In the genomic region with DNA sequence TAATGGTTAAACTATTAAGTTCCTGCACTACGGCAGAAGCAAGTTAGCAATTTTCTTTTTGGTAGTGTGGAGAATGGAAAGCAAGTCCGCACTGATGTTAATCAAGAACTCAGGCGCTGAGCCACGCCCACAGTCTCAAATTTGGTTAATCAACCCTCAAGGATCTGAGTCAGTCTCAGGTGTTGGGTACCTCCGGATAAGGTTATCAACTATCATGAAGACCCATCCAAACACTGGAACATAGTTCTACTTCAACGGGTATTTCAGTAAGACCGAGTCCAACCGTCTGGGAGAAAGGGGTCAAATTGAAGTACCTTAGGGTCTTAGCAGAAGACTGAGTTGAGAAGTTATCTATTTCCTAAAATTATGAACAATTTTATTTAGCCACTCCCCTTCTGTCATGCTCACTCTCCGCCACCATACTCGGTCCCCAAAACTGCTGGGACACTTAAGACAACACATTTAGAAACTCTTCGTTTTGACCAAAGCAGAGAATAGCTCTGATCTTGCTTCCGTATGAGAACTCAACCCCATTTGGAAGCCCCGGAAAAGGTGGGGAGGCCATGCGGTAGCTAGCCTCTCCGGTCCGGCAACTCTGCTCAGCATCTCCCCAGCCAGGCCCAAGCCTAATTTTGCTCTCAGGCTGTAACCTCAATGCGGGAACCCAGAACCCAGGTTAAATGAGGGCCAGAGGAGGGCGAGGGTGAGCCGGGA, we compare ENCODE assay signal across 8 mouse cellular contexts. TPM values are rescaled to one million over a fixed set of nuclear protein-coding genes. Genes with fewer than 3 reads are reported as not detected.
DNase-seq lines count a peak whose midpoint lies in the region; ATAC-seq and TF ChIP-seq lines count a peak whose summit lies in the region.

No protein-coding gene starts in this region.

- H3K27ac ChIP-seq in MEL (ENCODE audit: control insufficient read depth, low read depth, low read length) = peak overlapping the region; percentile 84
- H3K27ac ChIP-seq in forebrain, embryonic 16.5 days (ENCODE audit: low read length) = peak overlapping the region; percentile 88
- H3K27ac ChIP-seq in midbrain, postnatal 0 days (ENCODE audit: low read depth, low read length) = peak overlapping the region; percentile 80

- ATAC-seq in forebrain, embryonic 16.5 days = peak; percentile 13; the same call in 1 of the 2 replicates
- 0 out of 2 replicates have a peak, but pooled peaks have one; percentile 36 for ATAC-seq in midbrain, postnatal 0 days (ENCODE audit: low FRiP score)

- peak overlapping the region; percentile 82 for H3K9ac ChIP-seq in MEL (ENCODE audit: control insufficient read depth, low read depth, low read length, poor library complexity, severe bottlenecking)
- peak overlapping the region; percentile 90 for H3K9ac ChIP-seq in forebrain, embryonic 16.5 days (replicated peaks; ENCODE audit: low read depth, low read length)
- peak overlapping the region; percentile 73 for H3K9ac ChIP-seq in midbrain, postnatal 0 days (replicated peaks; ENCODE audit: low read length, poor library complexity, severe bottlenecking)

- H3K4me2 ChIP-seq in forebrain, embryonic 16.5 days (ENCODE audit: low read length) = peak overlapping the region; percentile 52
- H3K4me2 ChIP-seq in midbrain, postnatal 0 days (ENCODE audit: low read depth, low read length, poor library complexity, severe bottlenecking) = peak overlapping the region; percentile 74

- TF ChIP-seq RAD21 in MEL (IDR thresholded peaks at IDR 0.05; ENCODE audit: low read depth, low read length) = no peak

- WGBS in forebrain, embryonic 16.5 days = 11% methylated on average over 19 of the region's 19 CpGs
- 14% methylated on average over 19 of the region's 19 CpGs for WGBS in midbrain, postnatal 0 days

- H3K36me3 ChIP-seq in MEL (ENCODE audit: control insufficient read depth in 1 of 2, insufficient read depth in 2 of 2, low read length in 2 of 2) = peaks cover under 1 to 17% of the 10 kb centered on the region in 2 experiments; a peak in 3 of 4 replicates
- no peaks in the 10 kb centered on the region; the same call in 1 of the 2 replicates for H3K36me3 ChIP-seq in forebrain, embryonic 16.5 days (ENCODE audit: control insufficient read depth, insufficient read depth)
- H3K36me3 ChIP-seq in midbrain, postnatal 0 days (ENCODE audit: insufficient read depth, low read length) = peaks cover under 1% of the 10 kb centered on the region; the same call in 1 of the 2 replicates

- peak; percentile 4 for DNase-seq in embryo, embryonic 10.5 days (ENCODE audit: low spot score)
- no peak for DNase-seq in embryo, embryonic 11 days
- DNase-seq in MEL (ENCODE audit: low read depth, low spot score) = peak; percentile 88
- DNase-seq in kidney, postnatal 36 days = peak; percentile 34 to 53
- DNase-seq in midbrain, postnatal 0 days (ENCODE audit: low spot score) = no peak
- no peak for DNase-seq in cerebellum, postnatal 25 days
- no peak for DNase-seq in gastrocnemius, adult 8-10 months (ENCODE audit: low spot score in 2 of 2)

- peaks cover 2% of the 10 kb centered on the region; the same call in 1 of the 2 replicates for H3K79me2 ChIP-seq in MEL (ENCODE audit: control insufficient read depth, insufficient read depth, low read length, poor library complexity)

- H3K9me3 ChIP-seq in MEL (replicated peaks; ENCODE audit: insufficient read depth, low read length) = no peaks in the 10 kb centered on the region
- no peaks in the 10 kb centered on the region for H3K9me3 ChIP-seq in forebrain, embryonic 16.5 days (ENCODE audit: control insufficient read depth, low read length)
- no peaks in the 10 kb centered on the region for H3K9me3 ChIP-seq in midbrain, postnatal 0 days (ENCODE audit: low read length)

- peak overlapping the region; percentile 74 to 89 for H3K4me3 ChIP-seq in MEL (ENCODE audit: control insufficient read depth in 1 of 2, insufficient read depth in 1 of 2, low read depth in 2 of 2, low read length in 2 of 2)
- peak overlapping the region; percentile 86 for H3K4me3 ChIP-seq in forebrain, embryonic 16.5 days (replicated peaks; ENCODE audit: low read length)
- peak overlapping the region; percentile 75 for H3K4me3 ChIP-seq in midbrain, postnatal 0 days (ENCODE audit: low read depth, low read length)

- H3K27me3 ChIP-seq in MEL (ENCODE audit: control insufficient read depth in 1 of 2, insufficient read depth in 2 of 2, low read length in 2 of 2) = no peaks in the 10 kb centered on the region
- no peaks in the 10 kb centered on the region for H3K27me3 ChIP-seq in forebrain, embryonic 16.5 days (replicated peaks; ENCODE audit: control insufficient read depth, insufficient read depth, low read length)
- no peaks in the 10 kb centered on the region for H3K27me3 ChIP-seq in midbrain, postnatal 0 days (ENCODE audit: insufficient read depth, low read length)

- no peak for TF ChIP-seq CTCF in MEL (IDR thresholded peaks at IDR 0.05 in 2 of 3, conservative IDR thresholded peaks at IDR 0.05 in 1 of 3; ENCODE audit: control insufficient read depth in 1 of 3, insufficient read depth in 1 of 3, low read depth in 2 of 3, low read length in 3 of 3, poor library complexity in 1 of 3, severe bottlenecking in 1 of 3)
- peak; percentile 40; the same call in 1 of the 2 replicates for TF ChIP-seq CTCF in midbrain, postnatal 0 days (IDR thresholded peaks at IDR 0.05)

- no peak for TF ChIP-seq POLR2A in MEL (IDR thresholded peaks at IDR 0.05; ENCODE audit: control insufficient read depth in 1 of 2, insufficient read depth in 1 of 2, low read depth in 1 of 2, low read length in 2 of 2, poor library complexity in 1 of 2)

- 0 out of 4 replicates have a peak, but pooled peaks have one; percentile 2 to 13 for TF ChIP-seq EP300 in MEL (IDR thresholded peaks at IDR 0.05; ENCODE audit: low read depth in 1 of 2, low read length in 2 of 2)

- peaks cover 5 to 12% of the 10 kb centered on the region in 2 experiments for H3K4me1 ChIP-seq in MEL (ENCODE audit: control insufficient read depth in 1 of 2, insufficient read depth in 2 of 2, low read length in 2 of 2)
- peaks cover 10% of the 10 kb centered on the region for H3K4me1 ChIP-seq in forebrain, embryonic 16.5 days (replicated peaks; ENCODE audit: control insufficient read depth, insufficient read depth, low read length)
- H3K4me1 ChIP-seq in midbrain, postnatal 0 days (ENCODE audit: insufficient read depth, low read length) = no peaks in the 10 kb centered on the region

TF ChIP-seq in MEL, 35 proteins besides CTCF, POLR2A, EP300 and RAD21 (continues in another document):
- TF ChIP-seq USF2 (IDR thresholded peaks at IDR 0.05; ENCODE audit: borderline replicate concordance in 1 of 2, insufficient read depth in 1 of 2, low read depth in 1 of 2, low read length in 2 of 2) (no peak), GATA1 (IDR thresholded peaks at IDR 0.05; ENCODE audit: low read depth, low read length) (peak; percentile 24; the same call in 1 of the 2 replicates), TBP (IDR thresholded peaks at IDR 0.05; ENCODE audit: low read depth, low read length) (0 out of 2 replicates have a peak, but pooled peaks have one; percentile 57), MXI1 (IDR thresholded peaks at IDR 0.05; ENCODE audit: low read depth, low read length) (peak; percentile 39), ZMIZ1 (IDR thresholded peaks at IDR 0.05; ENCODE audit: low read depth, low read length) (no peak; the same call in 1 of the 2 replicates)

RNA-seq across cellular contexts. Expression of a gene that starts 9.2 kb away (rescaled TPM):
- total RNA-seq in MEL (2012; rRNA removed) = 25.5 and 27.4 TPM in 2 replicates
- 10 to 100 TPM in 1 of 2 experiments, not detected in 1; 39.8 TPM for polyA plus RNA-seq in MEL (2012; ENCODE audit: insufficient read depth in 1 of 2, insufficient read length in 2 of 2, low read depth in 1 of 2, low replicate concordance in 2 of 2, missing spikeins in 1 of 2)
- polyA plus RNA-seq in forebrain, embryonic 16.5 days (2015; fragmentation: Nextera tagmentation; extraction: Ambion mirVana) = 28.8 and 30.9 TPM in 2 replicates
- 26.9 and 31.2 TPM in 2 replicates for total RNA-seq in midbrain, postnatal 0 days (2014; rRNA removed)
- polyA plus RNA-seq in midbrain, postnatal 0 days (2015; fragmentation: Nextera tagmentation; extraction: Ambion mirVana) = 21.2 and 22.7 TPM in 2 replicates
- total RNA-seq in gastrocnemius, adult 8-10 months (2022) = 10 to 100 TPM; 11.1 to 14.7 (median 12.6) TPM

RNA-seq across cellular contexts. Expression of a gene that starts 23.3 kb away (rescaled TPM):
- 51.6 and 51.8 TPM in 2 replicates for total RNA-seq in MEL (2012; rRNA removed)
- polyA plus RNA-seq in MEL (2012; ENCODE audit: insufficient read depth in 1 of 2, insufficient read length in 2 of 2, low read depth in 1 of 2, low replicate concordance in 2 of 2, missing spikeins in 1 of 2) = 100 to 1,000 TPM in 1 of 2 experiments, 10 to 100 TPM in 1; 47.6 to 145 TPM
- 110 TPM in 2 replicates for polyA plus RNA-seq in forebrain, embryonic 16.5 days (2015; fragmentation: Nextera tagmentation; extraction: Ambion mirVana)
- 31.7 and 37.0 TPM in 2 replicates for total RNA-seq in midbrain, postnatal 0 days (2014; rRNA removed)
- 88.8 and 94.9 TPM in 2 replicates for polyA plus RNA-seq in midbrain, postnatal 0 days (2015; fragmentation: Nextera tagmentation; extraction: Ambion mirVana)
- total RNA-seq in gastrocnemius, adult 8-10 months (2022) = 10 to 100 TPM; 59.2 to 76.2 (median 65.5) TPM

RNA-seq across cellular contexts. Expression of a gene that starts 23.9 kb away (rescaled TPM):
- 56.1 and 62.6 TPM in 2 replicates for total RNA-seq in MEL (2012; rRNA removed)
- 10 to 100 TPM in 1 of 2 experiments, not detected in 1; 57.7 TPM for polyA plus RNA-seq in MEL (2012; ENCODE audit: insufficient read depth in 1 of 2, insufficient read length in 2 of 2, low read depth in 1 of 2, low replicate concordance in 2 of 2, missing spikeins in 1 of 2)
- polyA plus RNA-seq in forebrain, embryonic 16.5 days (2015; fragmentation: Nextera tagmentation; extraction: Ambion mirVana) = 112 and 115 TPM in 2 replicates
- total RNA-seq in midbrain, postnatal 0 days (2014; rRNA removed) = 39.7 and 61.7 TPM in 2 replicates
- polyA plus RNA-seq in midbrain, postnatal 0 days (2015; fragmentation: Nextera tagmentation; extraction: Ambion mirVana) = 61.4 and 64.8 TPM in 2 replicates
- 10 to 100 TPM; 22.8 to 26.9 (median 24.4) TPM for total RNA-seq in gastrocnemius, adult 8-10 months (2022)

RNA-seq across cellular contexts. Expression of a gene that starts 32.2 kb away (rescaled TPM):
- 58.6 and 103 TPM in 2 replicates for total RNA-seq in MEL (2012; rRNA removed)
- polyA plus RNA-seq in MEL (2012; ENCODE audit: insufficient read depth in 1 of 2, insufficient read length in 2 of 2, low read depth in 1 of 2, low replicate concordance in 2 of 2, missing spikeins in 1 of 2) = 100 to 1,000 TPM in 1 of 2 experiments, not detected in 1; 201 TPM
- polyA plus RNA-seq in forebrain, embryonic 16.5 days (2015; fragmentation: Nextera tagmentation; extraction: Ambion mirVana) = 205 and 209 TPM in 2 replicates
- total RNA-seq in midbrain, postnatal 0 days (2014; rRNA removed) = 69.7 and 81.8 TPM in 2 replicates
- polyA plus RNA-seq in midbrain, postnatal 0 days (2015; fragmentation: Nextera tagmentation; extraction: Ambion mirVana) = 122 and 141 TPM in 2 replicates
- 1 to 10 TPM; 2.2 to 2.8 (median 2.4) TPM for total RNA-seq in gastrocnemius, adult 8-10 months (2022)

RNA-seq across cellular contexts. Expression of a gene that starts 32.2 kb away (rescaled TPM):
- not detected in 2 replicates for total RNA-seq in MEL (2012; rRNA removed)
- not detected for polyA plus RNA-seq in MEL (2012; ENCODE audit: insufficient read depth in 1 of 2, insufficient read length in 2 of 2, low read depth in 1 of 2, low replicate concordance in 2 of 2, missing spikeins in 1 of 2)
- 1.1 and 1.2 TPM in 2 replicates for polyA plus RNA-seq in forebrain, embryonic 16.5 days (2015; fragmentation: Nextera tagmentation; extraction: Ambion mirVana)
- total RNA-seq in midbrain, postnatal 0 days (2014; rRNA removed) = not detected in 2 replicates
- not detected in 2 replicates for polyA plus RNA-seq in midbrain, postnatal 0 days (2015; fragmentation: Nextera tagmentation; extraction: Ambion mirVana)
- total RNA-seq in gastrocnemius, adult 8-10 months (2022) = not detected

Comparison
In these comparisons a context has a peak if more than half of its experiments do, and no peak if none do; other contexts are left out.
1. DNase-seq: peak in embryo, embryonic 10.5 days (single experiment), MEL (single experiment) and kidney, postnatal 36 days (2 of 2); none in embryo, embryonic 11 days (single experiment), midbrain, postnatal 0 days (single experiment), cerebellum, postnatal 25 days (0 of 2) and gastrocnemius, adult 8-10 months (0 of 2).
2. Peak in every context shown above with its lines, with median percentiles within 50 percentile points of each other: H3K27ac ChIP-seq, H3K4me3 ChIP-seq and H3K9ac ChIP-seq.